Mouse (Mus musculus) cerebellum, adult 2 months (tissue): Measurements from ENCODE around the gene Foxa3. TPM values are rescaled to one million over a fixed set of nuclear protein-coding genes. Genes with fewer than 3 reads are reported as not detected.

ENCODE experiments used
- DNase-seq, 2 experiments: peaks; one replicate each; pipeline ENCODE4 v3.0.0; 2021
- H3K27ac ChIP-seq: fragments of 200-500 bp; 2 replicates; pipeline ENCODE4 v1.5.1; 2012; ENCODE audit warnings: low read length, control low read depth, inconsistent platforms; ENCODE audit not compliant: insufficient read depth
- H3K27me3 ChIP-seq: fragments of 200-500 bp; 2 replicates; pipeline ENCODE4 v1.6.1; 2012; ENCODE audit warnings: inconsistent platforms, mild to moderate bottlenecking, low read length, moderate library complexity; ENCODE audit not compliant: control insufficient read depth, insufficient read depth
- H3K4me1 ChIP-seq: fragments of 200-500 bp; 2 replicates; pipeline ENCODE4 v1.6.1; 2011; ENCODE audit warnings: low read length; ENCODE audit not compliant: control insufficient read depth, insufficient read depth
- H3K4me3 ChIP-seq: fragments of 200-500 bp; replicated peaks from 2 replicates; pipeline ENCODE3; 2011; ENCODE audit warnings: mild to moderate bottlenecking, low read depth, low read length, control low read depth; ENCODE audit not compliant: insufficient read depth
- CTCF ChIP-seq: fragments of 200-500 bp; IDR thresholded peaks from 2 replicates; pipeline ENCODE4 v1.5.1; 2011; ENCODE audit warnings: low read depth, mild to moderate bottlenecking, control low read depth, low read length, moderate library complexity, borderline replicate concordance; ENCODE audit not compliant: insufficient read depth
- POLR2A ChIP-seq: fragments of 200-500 bp; IDR thresholded peaks from 2 replicates; pipeline ENCODE4 v1.6.1; 2011; ENCODE audit warnings: low read length, control low read depth, borderline replicate concordance; ENCODE audit not compliant: insufficient read depth
- WGBS: fragments of 180-500 bp; shearing (Covaris S2); methylation state at CpG from one replicate; pipeline ENCODE4 v1.1.7; 2018; 5-methylcytosine and 5-hydroxymethylcytosine counted together
- polyA plus RNA-seq: library from polyadenylated mRNA; depleted of rRNA; stranded (reverse); fragments of >200 nt; gene quantifications from 2 replicates; pipeline ENCODE4 v1.2.3, GENCODE M21; 2012; rRNA removed

Gene Foxa3
- polyA plus RNA-seq, 1 experiment: not detected

DNA sequence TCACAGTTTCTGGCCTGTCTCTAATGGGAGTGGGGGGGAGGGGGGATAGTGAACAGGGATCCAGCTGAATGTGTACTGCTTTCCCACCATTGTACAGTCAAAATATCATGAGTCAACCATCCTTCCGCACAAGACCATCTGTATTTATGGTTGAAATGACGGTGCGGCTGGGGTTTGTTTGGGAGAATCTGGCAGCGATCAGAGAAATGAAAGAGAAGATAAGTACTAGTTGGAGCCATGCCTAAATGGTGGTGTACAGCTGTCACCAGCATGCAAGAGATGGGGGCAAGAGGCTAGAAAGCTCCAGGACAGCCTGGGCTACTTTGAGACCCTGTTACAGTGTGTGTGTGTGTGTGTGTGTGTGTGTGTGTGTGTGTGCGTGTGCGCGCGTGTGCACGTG lies 45.0 kb downstream of the Foxa3 start:
- 58% methylated on average over 9 of the region's 9 CpGs for WGBS
- Histone ChIP-seq H3K4me1 (no peaks in the 10 kb centered on the region), H3K4me3 (no peak overlapping the region), H3K27me3 (no peaks in the 10 kb centered on the region; the same call in 1 of the 2 replicates), H3K27ac (no peak overlapping the region)
- TF ChIP-seq CTCF: no peak
- no peak for TF ChIP-seq POLR2A
- no peak for DNase-seq

DNA sequence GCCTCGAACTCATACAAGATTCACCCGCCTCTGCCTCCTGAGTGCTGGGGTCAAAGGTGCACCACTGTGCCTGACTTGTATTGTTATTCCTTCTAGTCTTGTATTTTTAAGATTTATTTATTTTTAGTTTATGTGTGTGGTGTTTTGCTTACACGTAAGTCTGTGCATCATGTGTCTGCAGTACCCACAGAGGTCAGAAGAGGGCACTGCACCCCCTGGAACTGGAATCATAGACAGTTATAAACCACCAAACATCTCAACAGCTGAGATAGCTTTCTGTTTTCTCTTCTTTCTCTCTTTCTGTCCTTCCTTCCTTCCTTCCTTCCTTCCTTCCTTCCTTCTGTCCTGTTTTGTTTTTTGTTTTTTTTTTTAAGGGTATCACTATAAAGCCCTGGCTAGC lies 52.4 kb downstream of the Foxa3 start:
- 86% methylated on average over 3 of the region's 3 CpGs for WGBS
- Histone ChIP-seq H3K27ac (no peak overlapping the region), H3K27me3 (no peaks in the 10 kb centered on the region), H3K4me1 (no peaks in the 10 kb centered on the region), H3K4me3 (no peak overlapping the region)
- peak; percentile 11; the same call in 1 of the 2 replicates for TF ChIP-seq CTCF
- TF ChIP-seq POLR2A: no peak
- DNase-seq: no peak

DNA sequence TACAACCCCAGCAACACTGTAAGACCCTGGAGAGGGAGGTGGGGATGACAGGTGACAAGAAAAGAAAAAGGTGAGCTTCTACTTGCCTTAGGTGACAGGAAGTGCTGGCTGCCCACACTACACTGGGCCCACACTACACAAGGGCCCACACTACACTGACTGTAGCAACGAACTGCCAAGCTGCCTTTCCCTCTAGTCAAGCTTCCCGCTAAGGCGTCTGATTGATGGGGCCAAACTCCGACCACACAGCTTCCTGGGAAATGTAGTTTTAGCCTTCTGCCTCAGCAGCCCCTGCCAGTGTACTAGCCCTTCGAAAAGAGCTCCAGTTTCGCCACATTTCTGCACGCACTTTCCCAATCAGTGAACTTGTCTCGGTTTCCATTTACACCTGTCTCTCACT lies 55.7 kb downstream of the Foxa3 start:
- TF ChIP-seq POLR2A (no peak), CTCF (no peak)
- no peaks in the 10 kb centered on the region for H3K4me1 ChIP-seq
- DNase-seq: no peak
- no peaks in the 10 kb centered on the region for H3K27me3 ChIP-seq
- no peak overlapping the region for H3K27ac ChIP-seq
- 12% methylated on average over 8 of the region's 8 CpGs for WGBS
- no peak overlapping the region for H3K4me3 ChIP-seq

DNA sequence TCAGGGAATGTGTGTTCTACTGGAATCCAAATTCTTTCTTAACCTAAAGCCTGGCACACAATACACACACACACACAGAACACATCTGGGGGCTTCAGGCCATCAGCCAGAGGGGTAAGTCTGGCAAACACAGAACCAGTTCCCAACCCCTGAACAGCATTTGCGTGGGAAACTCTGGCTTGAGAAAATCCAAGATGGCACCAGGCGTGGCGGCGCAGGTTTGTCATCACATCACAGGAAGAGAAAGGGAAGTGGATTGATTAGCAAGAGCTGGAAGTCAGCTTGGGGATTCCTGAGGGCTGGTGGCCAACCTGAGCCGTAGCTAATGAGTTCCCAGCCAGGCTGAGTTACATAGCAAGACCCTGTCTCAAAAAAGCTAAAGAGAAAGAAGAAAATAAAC lies 58.0 kb downstream of the Foxa3 start:
- no peaks in the 10 kb centered on the region for H3K27me3 ChIP-seq
- H3K4me1 ChIP-seq: peaks cover 3% of the 10 kb centered on the region
- H3K4me3 ChIP-seq: no peak overlapping the region
- WGBS: 88% methylated on average over 5 of the region's 5 CpGs
- no peak for DNase-seq
- H3K27ac ChIP-seq: no peak overlapping the region
- TF ChIP-seq CTCF (no peak), POLR2A (no peak)

DNA sequence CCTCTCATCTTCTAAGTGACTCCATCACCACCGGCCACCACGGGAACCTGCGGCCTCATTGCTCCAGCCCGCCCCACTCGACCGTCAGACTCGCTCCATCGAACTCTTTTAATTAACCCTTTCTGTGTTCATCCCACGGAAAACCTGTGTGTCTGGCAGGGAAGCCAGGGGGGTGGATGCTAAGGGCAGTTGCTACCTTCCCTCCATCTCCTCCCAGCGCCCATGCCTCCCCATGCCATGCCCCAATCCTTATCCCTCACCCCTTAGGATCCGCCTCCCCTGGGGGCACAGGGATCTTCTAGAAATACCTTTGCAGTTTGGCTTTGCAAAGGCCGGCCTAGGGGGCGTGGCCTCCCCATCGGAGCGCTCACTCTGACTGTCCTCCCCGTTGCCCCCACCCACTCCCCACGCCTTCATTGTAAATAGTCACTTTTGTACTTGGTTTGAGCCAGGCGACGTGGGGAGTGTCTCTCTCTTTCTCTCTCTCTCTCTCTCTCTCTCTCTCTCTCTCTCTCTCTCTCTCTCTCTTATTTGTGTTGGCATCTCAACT lies 60.0 kb downstream of the Foxa3 start:
- no peak for TF ChIP-seq CTCF
- TF ChIP-seq POLR2A: no peak
- 32% methylated on average over 19 of the region's 19 CpGs for WGBS
- Histone ChIP-seq H3K27me3 (no peaks in the 10 kb centered on the region), H3K4me3 (no peak overlapping the region), H3K4me1 (peaks cover 7% of the 10 kb centered on the region), H3K27ac (no peak overlapping the region)
- no peak for DNase-seq

Other genes starting within 250 kb of the Foxa3 start
- gene Psg19, start 225.0 kb downstream of the Foxa3 start, polyA plus RNA-seq: 0.08 TPM in 1 of 2 replicates, not detected in the other
- 0.15 TPM in 1 of 2 replicates, not detected in the other for gene Psg17, start 201.9 kb downstream of the Foxa3 start, polyA plus RNA-seq
- 2.0 and 2.1 TPM in 2 replicates for gene Mill2, start 183.6 kb downstream of the Foxa3 start, polyA plus RNA-seq
- 17.3 TPM in 2 replicates for gene Pglyrp1, start 152.2 kb downstream of the Foxa3 start, polyA plus RNA-seq
- 16.3 and 17.6 TPM in 2 replicates for gene Ccdc61, start 113.1 kb downstream of the Foxa3 start, polyA plus RNA-seq
- gene Nova2, start 97.7 kb downstream of the Foxa3 start, polyA plus RNA-seq: 12.8 and 14.5 TPM in 2 replicates
- 2.0 and 2.7 TPM in 2 replicates for gene Nanos2, start 36.1 kb downstream of the Foxa3 start, polyA plus RNA-seq
- 52.6 and 55.3 TPM in 2 replicates for gene Mypop, start 32.3 kb downstream of the Foxa3 start, polyA plus RNA-seq
- gene Irf2bp1, start 19.5 kb downstream of the Foxa3 start, polyA plus RNA-seq: 37.7 and 41.5 TPM in 2 replicates
- 112 and 113 TPM in 2 replicates for gene Sympk, start 839 bp upstream of the Foxa3 start, polyA plus RNA-seq
- 0.10 TPM in 1 of 2 replicates, not detected in the other for gene Rsph6a, start 31.2 kb upstream of the Foxa3 start, polyA plus RNA-seq
- 116 and 117 TPM in 2 replicates for gene Dmwd, start 52.7 kb upstream of the Foxa3 start, polyA plus RNA-seq
- gene Dmpk, start 60.3 kb upstream of the Foxa3 start, polyA plus RNA-seq: 38.9 and 40.1 TPM in 2 replicates
- gene Six5, start 71.1 kb upstream of the Foxa3 start, polyA plus RNA-seq: 3.5 and 4.6 TPM in 2 replicates
- gene Gm4969, start 94.8 kb upstream of the Foxa3 start, polyA plus RNA-seq: 0.80 and 0.90 TPM in 2 replicates
- gene Fbxo46, start 96.3 kb upstream of the Foxa3 start, polyA plus RNA-seq: 7.6 and 7.9 TPM in 2 replicates
- 15.7 TPM in 2 replicates for gene Qpctl, start 125.8 kb upstream of the Foxa3 start, polyA plus RNA-seq
- 87.1 and 88.8 TPM in 2 replicates for gene Snrpd2, start 126.2 kb upstream of the Foxa3 start, polyA plus RNA-seq
- gene Gipr, start 142.6 kb upstream of the Foxa3 start, polyA plus RNA-seq: 1.9 and 2.6 TPM in 2 replicates
- gene Eml2, start 152.9 kb upstream of the Foxa3 start, polyA plus RNA-seq: 148 and 176 TPM in 2 replicates
- gene Gpr4, start 189.0 kb upstream of the Foxa3 start, polyA plus RNA-seq: 4.3 and 5.1 TPM in 2 replicates
- gene Opa3, start 204.8 kb upstream of the Foxa3 start, polyA plus RNA-seq: 39.1 and 40.1 TPM in 2 replicates
- gene Vasp, start 248.3 kb upstream of the Foxa3 start, polyA plus RNA-seq: 30.8 and 32.9 TPM in 2 replicates